ENCODE assay signal across 17 mouse cellular contexts in genomic region chr12:84052609-84053008, GRCm38 (mm10). TPM values are rescaled to one million over a fixed set of nuclear protein-coding genes. Genes with fewer than 3 reads are reported as not detected.
A peak's percentile ranks its signal among the peaks of the same experiment; 100 is the strongest.
DNase-seq lines count a peak whose midpoint lies in the region; ATAC-seq and TF ChIP-seq lines count a peak whose summit lies in the region.
"Had no signal": no experiment of that assay in that cellular context is flagged by ENCODE, and none has a peak within 500 bp of the region (broad histone marks: within the 10 kb centered on the region; RNA-seq: fewer than 3 reads in every experiment).

No protein-coding gene starts in this region.

- TF ChIP-seq EP300 in liver, postnatal 0 days (IDR thresholded peaks at IDR 0.05; ENCODE audit: low read depth), result peak; percentile 4; the same call in 1 of the 2 replicates

- H3K4me2 ChIP-seq in heart, embryonic 15.5 days, result peak overlapping the region; percentile 94; the same call in 1 of the 2 replicates
- H3K4me2 ChIP-seq in hindbrain, embryonic 16.5 days (ENCODE audit: low read length), result peak overlapping the region; percentile 81
- peak overlapping the region; percentile 65; the same call in 1 of the 2 replicates for H3K4me2 ChIP-seq in liver, postnatal 0 days (ENCODE audit: low read depth, low read length)

- DNase-seq in heart, postnatal 4 days, result no peak
- no peak for DNase-seq in layer of hippocampus, adult 2 months (ENCODE audit: low spot score in 2 of 2)
- no peak for DNase-seq in layer of hippocampus, adult 9-10 months (ENCODE audit: low spot score)
- no peak for DNase-seq in liver, postnatal 0 days
- no peak for DNase-seq in embryo, embryonic 11 days
- DNase-seq: lung, postnatal 14 days had no signal

- no peak overlapping the region for H3K27ac ChIP-seq in heart, embryonic 15.5 days
- no peak overlapping the region for H3K27ac ChIP-seq in layer of hippocampus, adult 2 months
- H3K27ac ChIP-seq in hindbrain, embryonic 16.5 days (ENCODE audit: low read depth, low read length), result no peak overlapping the region
- peak overlapping the region; percentile 55 for H3K27ac ChIP-seq in liver, postnatal 0 days (ENCODE audit: low read depth)
- H3K27ac ChIP-seq: embryonic facial prominence, embryonic 12.5 days had no signal

- TF ChIP-seq CTCF in layer of hippocampus, adult 2 months (conservative IDR thresholded peaks at IDR 0.05), result no peak
- TF ChIP-seq CTCF in liver, postnatal 0 days (IDR thresholded peaks at IDR 0.05; ENCODE audit: low read depth), result no peak

- H3K36me3 ChIP-seq in heart, embryonic 15.5 days, result no peaks in the 10 kb centered on the region
- H3K36me3 ChIP-seq in hindbrain, embryonic 16.5 days (ENCODE audit: control insufficient read depth, insufficient read depth, low read length), result no peaks in the 10 kb centered on the region
- no peaks in the 10 kb centered on the region for H3K36me3 ChIP-seq in liver, postnatal 0 days (replicated peaks; ENCODE audit: insufficient read depth, low read length)
- H3K36me3 ChIP-seq: embryonic facial prominence, embryonic 12.5 days had no signal

- H3K27me3 ChIP-seq in heart, embryonic 15.5 days, result peaks cover 19% of the 10 kb centered on the region; the same call in 1 of the 2 replicates
- no peaks in the 10 kb centered on the region; the same call in 1 of the 2 replicates for H3K27me3 ChIP-seq in hindbrain, embryonic 16.5 days (replicated peaks; ENCODE audit: control insufficient read depth, insufficient read depth, low read length)
- peaks cover 15% of the 10 kb centered on the region; the same call in 1 of the 2 replicates for H3K27me3 ChIP-seq in liver, postnatal 0 days (ENCODE audit: insufficient read depth, low read length)

- ATAC-seq in heart, embryonic 15.5 days (replicated peaks; ENCODE audit: insufficient number of reproducible peaks, insufficient read depth, low FRiP score, low read depth), result no peak
- ATAC-seq in hindbrain, embryonic 16.5 days, result no peak
- ATAC-seq in liver, postnatal 0 days, result peak; percentile 16; the same call in 1 of the 2 replicates
- no peak for ATAC-seq in erythroid progenitor cell, adult 5-6 weeks (replicated peaks; ENCODE audit: low FRiP score, poor library complexity, severe bottlenecking)
- ATAC-seq: activated CD4-positive, CD25-positive, alpha-beta regulatory T cell, adult 4 months had no signal

- H3K9me3 ChIP-seq in heart, embryonic 15.5 days (replicated peaks), result no peaks in the 10 kb centered on the region
- H3K9me3 ChIP-seq in hindbrain, embryonic 16.5 days (ENCODE audit: control insufficient read depth, low read length), result peaks cover 3% of the 10 kb centered on the region
- no peaks in the 10 kb centered on the region for H3K9me3 ChIP-seq in liver, postnatal 0 days (ENCODE audit: low read length)

- no peak overlapping the region for H3K4me3 ChIP-seq in heart, embryonic 15.5 days
- H3K4me3 ChIP-seq in layer of hippocampus, adult 2 months, result peak overlapping the region; percentile 58; the same call in 1 of the 2 replicates
- no peak overlapping the region for H3K4me3 ChIP-seq in hindbrain, embryonic 16.5 days (ENCODE audit: low read length)
- H3K4me3 ChIP-seq in liver, postnatal 0 days (ENCODE audit: low read depth, low read length), result no peak overlapping the region

- H3K9ac ChIP-seq in heart, embryonic 15.5 days, result no peak overlapping the region
- H3K9ac ChIP-seq in hindbrain, embryonic 16.5 days (ENCODE audit: low read depth, low read length), result no peak overlapping the region
- peak overlapping the region; percentile 11; the same call in 1 of the 2 replicates for H3K9ac ChIP-seq in liver, postnatal 0 days (replicated peaks)

- 90% methylated on average over 7 of the region's 7 CpGs for WGBS in heart, embryonic 15.5 days
- WGBS in hindbrain, embryonic 16.5 days, result 85% methylated on average over 7 of the region's 7 CpGs
- WGBS in liver, postnatal 0 days (ENCODE audit: insufficient replicate concordance), result 66% methylated on average over 7 of the region's 7 CpGs

- peaks cover 7% of the 10 kb centered on the region for H3K4me1 ChIP-seq in heart, embryonic 15.5 days (replicated peaks)
- H3K4me1 ChIP-seq in hindbrain, embryonic 16.5 days (ENCODE audit: control insufficient read depth, insufficient read depth, low read depth, low read length), result peaks cover 5% of the 10 kb centered on the region; the same call in 1 of the 2 replicates
- H3K4me1 ChIP-seq in liver, postnatal 0 days (ENCODE audit: insufficient read depth), result 0 out of 2 replicates have a peak, but pooled peaks cover 4% of the 10 kb centered on the region
- H3K4me1 ChIP-seq: embryonic facial prominence, embryonic 12.5 days had no signal

RNA-seq across cellular contexts. Expression of gene Acot3, which starts 0.7 kb away (rescaled TPM):
- polyA plus RNA-seq in heart, embryonic 15.5 days (2015; fragmentation: Nextera tagmentation; extraction: Ambion mirVana), result 0.56 and 0.73 TPM in 2 replicates
- 1 to 10 TPM; 2.2 to 2.5 TPM for total RNA-seq in heart, postnatal 4 days (2021)
- 1 to 10 TPM; 2.7 to 4.0 TPM for total RNA-seq in layer of hippocampus, adult 2 months (2021)
- polyA plus RNA-seq in hindbrain, embryonic 16.5 days (2015; fragmentation: Nextera tagmentation; extraction: Ambion mirVana), result 1.1 and 1.4 TPM in 2 replicates
- 37.2 and 43.0 TPM in 2 replicates for polyA plus RNA-seq in liver, postnatal 0 days (2015; fragmentation: Nextera tagmentation; extraction: Ambion mirVana)
- not detected in 2 replicates for total RNA-seq in erythroid progenitor cell, adult 5-6 weeks (2015; ENCODE audit: low replicate concordance)
- total RNA-seq in erythroid progenitor cell, adult 5-6 weeks (2017; ENCODE audit: low replicate concordance), result not detected in 2 replicates
- total RNA-seq: monocyte, adult 5-6 weeks had no signal
- polyA plus RNA-seq: activated CD4-positive, CD25-positive, alpha-beta regulatory T cell, adult 4 months had no signal

RNA-seq across cellular contexts. Expression of gene Gm49366, which starts 13.9 kb away (rescaled TPM):
- not detected in 2 replicates for polyA plus RNA-seq in heart, embryonic 15.5 days (2015; fragmentation: Nextera tagmentation; extraction: Ambion mirVana)
- total RNA-seq in heart, postnatal 4 days (2021), result not detected
- total RNA-seq in layer of hippocampus, adult 2 months (2021), result 1 to 10 TPM in 1 of 2 experiments, not detected in 1; 2.9 TPM
- not detected in 2 replicates for polyA plus RNA-seq in hindbrain, embryonic 16.5 days (2015; fragmentation: Nextera tagmentation; extraction: Ambion mirVana)
- polyA plus RNA-seq in liver, postnatal 0 days (2015; fragmentation: Nextera tagmentation; extraction: Ambion mirVana), result not detected in 2 replicates
- total RNA-seq in erythroid progenitor cell, adult 5-6 weeks (2015; ENCODE audit: low replicate concordance), result not detected in 2 replicates
- total RNA-seq in erythroid progenitor cell, adult 5-6 weeks (2017; ENCODE audit: low replicate concordance), result not detected in 2 replicates
- total RNA-seq: layer of hippocampus, postnatal 14 days; left cerebral cortex, postnatal 36 days; monocyte, adult 5-6 weeks had no signal
- polyA plus RNA-seq: activated CD4-positive, CD25-positive, alpha-beta regulatory T cell, adult 4 months; embryonic facial prominence, embryonic 12.5 days; forebrain, embryonic 11.5 days; intestine, embryonic 16.5 days; stomach, embryonic 16.5 days had no signal

RNA-seq across cellular contexts. Expression of gene Acot4, which starts 14.4 kb away (rescaled TPM):
- 0.16 and 0.29 TPM in 2 replicates for polyA plus RNA-seq in heart, embryonic 15.5 days (2015; fragmentation: Nextera tagmentation; extraction: Ambion mirVana)
- 1 to 10 TPM; 1.3 to 1.5 TPM for total RNA-seq in heart, postnatal 4 days (2021)
- total RNA-seq in layer of hippocampus, adult 2 months (2021), result 1 to 10 TPM; 3.2 to 3.4 TPM
- 0.54 and 0.68 TPM in 2 replicates for polyA plus RNA-seq in hindbrain, embryonic 16.5 days (2015; fragmentation: Nextera tagmentation; extraction: Ambion mirVana)
- polyA plus RNA-seq in liver, postnatal 0 days (2015; fragmentation: Nextera tagmentation; extraction: Ambion mirVana), result 29.0 and 35.0 TPM in 2 replicates
- not detected in 2 replicates for total RNA-seq in erythroid progenitor cell, adult 5-6 weeks (2015; ENCODE audit: low replicate concordance)
- not detected in 2 replicates for total RNA-seq in erythroid progenitor cell, adult 5-6 weeks (2017; ENCODE audit: low replicate concordance)
- total RNA-seq: monocyte, adult 5-6 weeks had no signal
- polyA plus RNA-seq: activated CD4-positive, CD25-positive, alpha-beta regulatory T cell, adult 4 months had no signal

RNA-seq across cellular contexts. Expression of gene Acot5, which starts 16.5 kb away (rescaled TPM):
- 0.10 TPM in 1 of 2 replicates, not detected in the other for polyA plus RNA-seq in heart, embryonic 15.5 days (2015; fragmentation: Nextera tagmentation; extraction: Ambion mirVana)
- under 1 TPM in 1 of 2 experiments, not detected in 1; 0.21 TPM for total RNA-seq in heart, postnatal 4 days (2021)
- total RNA-seq in layer of hippocampus, adult 2 months (2021), result 1 to 10 TPM; 7.1 to 8.1 TPM
- 0.63 and 0.66 TPM in 2 replicates for polyA plus RNA-seq in hindbrain, embryonic 16.5 days (2015; fragmentation: Nextera tagmentation; extraction: Ambion mirVana)
- polyA plus RNA-seq in liver, postnatal 0 days (2015; fragmentation: Nextera tagmentation; extraction: Ambion mirVana), result 0.37 and 0.54 TPM in 2 replicates
- total RNA-seq in erythroid progenitor cell, adult 5-6 weeks (2015; ENCODE audit: low replicate concordance), result not detected in 2 replicates
- not detected in 2 replicates for total RNA-seq in erythroid progenitor cell, adult 5-6 weeks (2017; ENCODE audit: low replicate concordance)
- total RNA-seq: monocyte, adult 5-6 weeks had no signal
- polyA plus RNA-seq: activated CD4-positive, CD25-positive, alpha-beta regulatory T cell, adult 4 months; embryonic facial prominence, embryonic 12.5 days; forebrain, embryonic 11.5 days; stomach, embryonic 16.5 days had no signal

RNA-seq across cellular contexts. Expression of gene Acot1, which starts 43.3 kb away (rescaled TPM):
- polyA plus RNA-seq in heart, embryonic 15.5 days (2015; fragmentation: Nextera tagmentation; extraction: Ambion mirVana), result 27.7 and 29.8 TPM in 2 replicates
- total RNA-seq in heart, postnatal 4 days (2021), result 100 to 1,000 TPM; 161 to 177 TPM
- total RNA-seq in layer of hippocampus, adult 2 months (2021), result 10 to 100 TPM; 27.0 to 28.3 TPM
- 98.1 and 112 TPM in 2 replicates for polyA plus RNA-seq in hindbrain, embryonic 16.5 days (2015; fragmentation: Nextera tagmentation; extraction: Ambion mirVana)
- polyA plus RNA-seq in liver, postnatal 0 days (2015; fragmentation: Nextera tagmentation; extraction: Ambion mirVana), result 87.8 and 106 TPM in 2 replicates
- total RNA-seq in erythroid progenitor cell, adult 5-6 weeks (2015; ENCODE audit: low replicate concordance), result 2.2 TPM in 1 of 2 replicates, not detected in the other
- 13.4 TPM in 1 of 2 replicates, not detected in the other for total RNA-seq in erythroid progenitor cell, adult 5-6 weeks (2017; ENCODE audit: low replicate concordance)
- total RNA-seq: monocyte, adult 5-6 weeks had no signal
- polyA plus RNA-seq: activated CD4-positive, CD25-positive, alpha-beta regulatory T cell, adult 4 months had no signal
